Mouse (Mus musculus) cortical plate, adult 2 months (tissue): Measurements from ENCODE around the gene Gatad2b.

Experiments
- CTCF ChIP-seq: fragments of 200-500 bp; IDR thresholded peaks from 2 replicates; pipeline ENCODE4 v1.5.1; 2011; ENCODE audit warnings: mild to moderate bottlenecking, control low read depth, low read length; ENCODE audit not compliant: insufficient read depth; ENCODE audit errors: extremely low read depth
- POLR2A ChIP-seq: fragments of 200-500 bp; IDR thresholded peaks from 2 replicates; pipeline ENCODE4 v1.6.1; 2011; ENCODE audit warnings: mild to moderate bottlenecking, low read length, control low read depth; ENCODE audit not compliant: insufficient read depth; ENCODE audit errors: extremely low read depth

DNA sequence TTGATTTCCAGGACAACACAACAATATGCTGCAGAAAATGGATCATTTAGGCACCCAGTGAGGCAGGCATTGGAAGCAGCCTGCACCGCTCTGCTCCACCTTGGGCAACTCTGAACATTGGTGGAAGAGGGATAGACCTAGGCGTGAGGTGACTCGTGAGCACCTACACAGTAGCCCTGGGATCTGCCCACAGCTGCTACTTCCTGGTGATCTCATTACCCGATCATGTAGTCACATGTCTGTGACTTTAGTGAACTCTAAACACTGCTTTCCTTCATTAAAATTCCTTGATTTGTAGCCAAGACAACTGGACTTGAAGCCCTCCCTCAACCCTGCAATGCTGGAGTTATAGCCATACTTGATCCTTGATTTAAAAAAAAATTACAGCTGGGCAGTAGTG is 81.4 kb downstream of the Gatad2b start:
- TF ChIP-seq CTCF (no peak), POLR2A (no peak)
